Mouse (Mus musculus) kidney, adult 2 months (tissue): ENCODE measurements around the gene Hbb-bh2. TPM values are rescaled to one million over a fixed set of nuclear protein-coding genes. Genes with fewer than 3 reads are reported as not detected.
"Not testable (repeated sequence)": the region's sequence is repeated elsewhere in the genome, so short reads cannot be mapped to it uniquely, and the experiment has no call there.

Experiments
- DNase-seq: peaks from one replicate; pipeline ENCODE4 v3.0.0; 2021
- H3K27ac ChIP-seq: fragments of 200-500 bp; 2 replicates; pipeline ENCODE4 v1.5.1; 2012; ENCODE audit warnings: low read depth, low read length, control low read depth, inconsistent platforms; ENCODE audit not compliant: insufficient read depth
- H3K27me3 ChIP-seq: fragments of 200-500 bp; replicated peaks from 2 replicates; pipeline ENCODE4 v1.6.1; 2012; ENCODE audit warnings: mild to moderate bottlenecking, moderate library complexity, low read length, inconsistent platforms; ENCODE audit not compliant: control insufficient read depth, insufficient read depth
- H3K36me3 ChIP-seq: fragments of 200-500 bp; 2 replicates; pipeline ENCODE4 v1.6.1; 2012; ENCODE audit warnings: mild to moderate bottlenecking, moderate library complexity, low read length, inconsistent platforms; ENCODE audit not compliant: control insufficient read depth, insufficient read depth
- H3K4me1 ChIP-seq: fragments of 200-500 bp; 2 replicates; pipeline ENCODE4 v1.6.1; 2011; ENCODE audit warnings: low read length; ENCODE audit not compliant: control insufficient read depth, insufficient read depth
- H3K4me3 ChIP-seq: fragments of 200-500 bp; 2 replicates; pipeline ENCODE4 v1.5.1; 2011; ENCODE audit warnings: mild to moderate bottlenecking, low read depth, low read length, control low read depth; ENCODE audit not compliant: insufficient read depth
- CTCF ChIP-seq: fragments of 200-500 bp; conservative IDR thresholded peaks from 2 replicates; pipeline ENCODE4 v1.5.1; 2011; ENCODE audit warnings: low read depth, mild to moderate bottlenecking, control low read depth, low read length, moderate library complexity, mixed read lengths; ENCODE audit not compliant: insufficient read depth, insufficient read length
- POLR2A ChIP-seq: fragments of 200-500 bp; IDR thresholded peaks from one replicate; pipeline ENCODE4 v1.6.1; 2011; ENCODE audit warnings: low read depth, low read length, control low read depth
- WGBS: fragments of 180-500 bp; shearing (Covaris S2); methylation state at CpG from one replicate; pipeline ENCODE4 v1.1.7; 2018; 5-methylcytosine and 5-hydroxymethylcytosine counted together
- polyA plus RNA-seq: library from polyadenylated mRNA; depleted of rRNA; stranded (reverse); fragments of >200 nt; gene quantifications from 2 replicates; pipeline ENCODE4 v1.2.3, GENCODE M21; 2012

Gene Hbb-bh2
- polyA plus RNA-seq, 1 experiment, result not detected

GRCm38 (mm10) chr7:103826255-103826887, 13.9 kb downstream of the Hbb-bh2 start:
- Histone ChIP-seq H3K4me1 (no peaks in the 10 kb centered on the region), H3K4me3 (no peak overlapping the region), H3K27ac (no peak overlapping the region), H3K36me3 (no peaks in the 10 kb centered on the region), H3K27me3 (no peaks in the 10 kb centered on the region)
- TF ChIP-seq CTCF (no peak), POLR2A (no peak)
- DNase-seq, result no peak
- WGBS, result 53% methylated on average over 3 of the region's 3 CpGs

DNA sequence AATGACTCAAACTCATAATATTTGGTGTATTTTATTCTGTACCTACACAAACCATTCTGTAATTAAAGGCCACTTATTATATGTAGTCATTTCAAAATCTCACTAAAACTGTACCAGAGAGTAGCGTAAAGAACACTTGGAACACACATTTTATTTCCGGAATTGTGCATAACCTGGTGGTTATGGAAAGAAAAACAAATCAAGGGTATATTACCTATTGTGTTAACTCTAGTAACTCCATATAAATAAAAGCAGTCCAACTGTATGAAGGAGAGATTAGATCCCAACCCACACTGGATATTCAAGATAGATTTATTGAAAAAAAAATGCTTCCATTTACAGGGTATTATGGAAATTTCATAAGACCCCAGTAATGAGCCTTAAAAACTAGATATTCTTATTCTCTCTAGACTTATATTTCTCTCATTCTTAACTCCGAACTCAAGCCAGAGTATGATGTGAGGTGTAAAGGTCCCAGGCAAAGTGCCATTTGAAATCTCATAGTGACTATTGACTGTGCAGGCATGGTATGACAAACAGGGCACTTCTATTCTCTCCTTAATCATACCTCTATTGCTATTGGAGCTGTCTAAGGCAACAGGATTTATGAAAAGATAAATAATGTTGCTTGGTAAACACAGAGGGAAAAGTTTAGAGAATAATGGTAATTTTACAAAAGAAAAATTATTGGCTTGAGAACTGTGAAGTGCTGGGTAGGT, 14.6 kb downstream of the Hbb-bh2 start:
- Histone ChIP-seq H3K27ac (no peak overlapping the region), H3K4me1 (no peaks in the 10 kb centered on the region), H3K27me3 (no peaks in the 10 kb centered on the region), H3K36me3 (no peaks in the 10 kb centered on the region), H3K4me3 (no peak overlapping the region)
- TF ChIP-seq POLR2A (no peak), CTCF (no peak)
- no peak for DNase-seq
- WGBS, result 86% methylated on average over 3 of the region's 3 CpGs

GRCm38 (mm10) chr7:103824597-103824996, 15.7 kb downstream of the Hbb-bh2 start:
- no peaks in the 10 kb centered on the region for H3K4me1 ChIP-seq
- no peak for DNase-seq
- no peak overlapping the region for H3K27ac ChIP-seq
- no peaks in the 10 kb centered on the region for H3K36me3 ChIP-seq
- 80% methylated on average over 2 of the region's 2 CpGs for WGBS
- no peak overlapping the region for H3K4me3 ChIP-seq
- H3K27me3 ChIP-seq, result no peaks in the 10 kb centered on the region
- TF ChIP-seq CTCF (no peak), POLR2A (no peak)

- not testable (repeated sequence) for DNase-seq, H3K36me3 ChIP-seq, H3K4me3 ChIP-seq, H3K27ac ChIP-seq, H3K4me1 ChIP-seq, H3K27me3 ChIP-seq
- 60% methylated on average over 1 of the region's 2 CpGs for WGBS
These were observed 25.2 kb downstream of the Hbb-bh2 start for GRCm38 (mm10) chr7:103815085-103815484.

DNA sequence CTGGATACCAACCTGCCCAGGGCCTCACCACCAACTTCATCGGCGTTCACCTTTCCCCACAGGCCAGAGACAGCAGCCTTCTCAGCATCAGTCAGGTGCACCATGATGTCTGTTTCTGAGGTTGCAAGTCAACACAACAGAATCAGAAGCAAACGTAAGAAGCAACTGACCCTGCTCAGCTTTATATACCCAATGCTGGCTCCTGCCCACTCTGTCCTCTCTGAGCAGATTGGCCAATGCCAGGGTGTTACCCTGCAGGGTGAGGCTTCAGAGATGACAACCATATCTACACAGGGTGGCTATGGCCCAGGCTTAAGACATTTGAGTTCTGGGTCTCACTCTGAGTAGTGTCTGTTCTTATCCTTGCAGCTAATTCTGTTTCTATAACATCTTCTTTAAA, 26.6 kb downstream of the Hbb-bh2 start, which contains the start of gene Hbb-bt:
TSS of gene Hbb-bt (minus strand) at position 231 of the 400 bp plus-strand sequence.
- Histone ChIP-seq H3K27ac (no peak within 1 kb of the TSS), H3K4me1 (no peaks in the 10 kb centered on the region), H3K36me3 (no peaks in the 10 kb centered on the region), H3K4me3 (no peak within 1 kb of the TSS), H3K27me3 (no peaks in the 10 kb centered on the region)
- DNase-seq, result no peak
- TF ChIP-seq CTCF (no peak), POLR2A (no peak)
- 82% methylated on average over 3 of the region's 3 CpGs for WGBS

GRCm38 (mm10) chr7:103813152-103813551, 27.2 kb downstream of the Hbb-bh2 start:
- DNase-seq, H3K4me3 ChIP-seq, H3K4me1 ChIP-seq, H3K27me3 ChIP-seq, H3K27ac ChIP-seq, H3K36me3 ChIP-seq: not testable (repeated sequence)
- no CpG with 5 or more reads among the region's 3 CpGs for WGBS

GRCm38 (mm10) chr7:103812174-103812573, 28.1 kb downstream of the Hbb-bh2 start:
- Histone ChIP-seq H3K27me3 (no peaks in the 10 kb centered on the region), H3K4me1 (no peaks in the 10 kb centered on the region), H3K4me3 (no peak overlapping the region), H3K36me3 (no peaks in the 10 kb centered on the region), H3K27ac (no peak overlapping the region)
- DNase-seq, result no peak
- no peak for TF ChIP-seq POLR2A
- TF ChIP-seq CTCF, result no peak
- 44% methylated on average over 1 of the region's 1 CpGs for WGBS
